Mouse (Mus musculus) kidney, adult 9 months (tissue): ENCODE measurements around the gene Zcwpw1.

Source experiments
- DNase-seq: peaks from one replicate; pipeline ENCODE4 v3.0.0; 2022

The Zcwpw1 gene

DNA sequence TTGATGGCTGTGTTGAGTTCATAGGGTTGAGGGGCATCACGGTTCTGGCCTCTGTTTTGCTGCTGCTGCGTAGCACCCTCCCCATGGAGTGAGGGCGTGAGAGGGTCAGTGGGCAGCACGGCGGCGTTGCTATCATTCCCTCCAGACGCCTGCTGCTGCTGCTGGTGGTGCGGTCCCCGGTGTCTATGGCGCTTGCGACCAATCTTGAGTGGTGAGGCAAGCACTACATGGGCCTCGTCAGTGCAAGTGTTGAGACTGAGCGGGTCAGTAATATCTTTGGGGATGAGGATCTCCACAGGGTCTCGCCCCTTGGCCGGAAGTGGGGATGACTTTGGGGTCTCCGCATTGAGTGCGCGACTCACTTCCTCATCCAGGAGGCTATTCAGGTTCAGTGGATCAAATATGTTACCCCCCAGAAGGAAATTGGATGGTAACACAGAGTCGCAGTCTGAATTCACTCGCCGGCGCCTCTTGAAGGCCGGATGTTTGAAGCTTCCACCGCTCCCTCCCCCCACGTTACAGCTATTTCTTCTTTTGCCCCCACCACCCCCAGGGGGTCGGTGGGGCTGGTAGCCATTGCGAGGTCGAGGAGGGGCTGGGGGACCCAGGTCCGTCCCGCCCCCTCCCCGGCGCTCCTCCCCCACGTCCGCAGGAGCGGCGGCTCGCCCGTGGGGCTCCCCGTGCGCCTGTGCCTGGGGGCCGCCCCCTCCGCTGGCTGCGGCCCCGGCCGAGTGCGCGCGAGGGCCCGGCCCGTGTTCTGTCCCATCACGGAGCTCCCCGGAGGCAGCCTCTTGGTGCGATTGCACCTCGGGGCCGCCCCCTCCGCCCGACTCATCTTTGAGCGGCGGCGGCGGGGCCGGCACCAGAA, 2.2 kb upstream of the Zcwpw1 start:
- DNase-seq: peak; percentile 50

- DNase-seq: peak; percentile 100
These were observed 1.3 kb upstream of the Zcwpw1 start for GRCm38 (mm10) chr5:137786109-137786942.

- peak; percentile 47 for DNase-seq
These were observed 573 bp downstream of the Zcwpw1 start for GRCm38 (mm10) chr5:137788171-137788570.

- DNase-seq: no peak
These were observed 1.4 kb downstream of the Zcwpw1 start for GRCm38 (mm10) chr5:137788946-137789531.

GRCm38 (mm10) chr5:137791553-137791952, 4.0 kb downstream of the Zcwpw1 start:
- DNase-seq: no peak

DNA sequence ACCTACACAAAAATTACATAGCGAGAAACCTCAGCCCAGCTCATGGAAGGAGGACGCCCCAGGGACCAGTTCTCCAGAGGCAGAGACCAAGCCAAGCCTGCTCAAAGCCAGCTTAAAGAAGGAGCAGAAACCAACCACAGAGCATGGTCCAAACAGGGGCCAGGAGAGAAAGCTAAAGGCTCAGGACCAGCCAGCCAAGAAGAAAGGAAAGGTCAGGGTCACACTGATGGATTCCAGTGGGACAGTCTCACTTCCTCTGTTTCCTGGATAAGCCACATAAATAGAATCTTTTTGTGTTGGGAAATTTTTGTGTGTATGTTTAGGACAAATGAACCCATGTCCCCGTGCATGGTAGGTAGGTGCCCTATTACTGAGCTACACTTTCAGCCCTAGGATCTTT, 9.0 kb downstream of the Zcwpw1 start:
- no peak for DNase-seq

GRCm38 (mm10) chr5:137800917-137801316, 13.3 kb downstream of the Zcwpw1 start:
- DNase-seq: no peak

- DNase-seq: no peak
These were observed 18.6 kb downstream of the Zcwpw1 start for GRCm38 (mm10) chr5:137806158-137806557.

DNA sequence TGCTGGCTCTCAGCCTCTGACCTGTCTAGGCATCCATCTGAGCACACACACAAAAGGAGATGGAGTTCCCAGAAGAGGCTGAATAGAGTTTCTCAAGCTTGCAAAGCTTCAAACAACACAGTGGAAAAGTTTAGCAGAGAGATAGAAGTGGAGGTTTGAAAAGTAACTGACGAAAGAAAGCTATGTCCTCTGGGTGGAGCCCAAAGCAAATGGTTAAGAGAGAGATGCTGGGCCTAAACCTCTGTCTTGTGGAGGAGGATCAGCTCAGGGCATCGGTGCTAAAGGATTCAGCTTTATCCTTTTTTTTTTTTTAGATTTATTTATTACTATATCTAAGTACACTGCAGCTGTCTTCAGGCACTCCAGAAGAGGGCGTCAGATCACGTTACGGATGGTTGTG, 20.7 kb downstream of the Zcwpw1 start:
- no peak for DNase-seq

- DNase-seq: no peak
These were observed 30.0 kb downstream of the Zcwpw1 start for GRCm38 (mm10) chr5:137817466-137818222.

DNA sequence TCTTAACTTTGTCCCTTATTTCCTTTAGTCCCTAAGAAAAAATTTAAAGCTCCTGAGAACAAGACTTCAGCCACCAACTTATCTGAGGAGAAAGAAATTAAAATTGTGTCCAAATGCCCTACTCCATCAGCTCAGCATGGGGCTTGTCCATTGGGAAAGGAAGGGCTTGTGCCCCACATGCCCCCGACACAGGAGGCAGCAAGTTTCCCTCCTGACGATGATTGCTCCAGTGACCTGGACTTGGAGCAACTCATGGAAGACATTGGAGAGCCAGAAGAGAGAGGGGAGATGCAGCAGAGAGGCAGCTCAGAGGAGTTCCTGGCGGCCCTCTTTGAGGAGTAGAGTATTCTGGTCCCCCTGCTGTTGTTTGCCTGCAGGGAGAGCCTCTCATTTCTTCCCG, 34.5 kb downstream of the Zcwpw1 start:
- no peak for DNase-seq

DNA sequence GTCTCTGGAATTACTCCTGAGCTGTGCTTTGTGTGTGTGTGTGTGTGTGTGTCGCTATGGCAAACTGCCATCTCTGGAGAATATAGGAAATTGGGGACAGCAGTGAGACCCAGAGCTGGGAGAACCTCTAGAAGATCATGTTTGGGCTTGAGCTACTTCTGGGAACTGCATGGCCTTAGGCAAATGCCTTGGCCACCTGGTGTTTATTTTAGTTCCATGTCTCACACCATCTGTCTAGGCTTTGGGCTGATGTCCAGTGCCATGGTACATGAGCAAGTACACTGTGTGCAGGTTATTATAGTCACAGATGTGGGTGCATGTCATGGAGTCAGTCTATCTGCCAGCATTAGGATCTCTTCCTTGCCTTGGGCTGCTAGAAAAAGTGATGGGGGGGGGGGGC, 35.0 kb downstream of the Zcwpw1 start:
- DNase-seq: no peak

DNA sequence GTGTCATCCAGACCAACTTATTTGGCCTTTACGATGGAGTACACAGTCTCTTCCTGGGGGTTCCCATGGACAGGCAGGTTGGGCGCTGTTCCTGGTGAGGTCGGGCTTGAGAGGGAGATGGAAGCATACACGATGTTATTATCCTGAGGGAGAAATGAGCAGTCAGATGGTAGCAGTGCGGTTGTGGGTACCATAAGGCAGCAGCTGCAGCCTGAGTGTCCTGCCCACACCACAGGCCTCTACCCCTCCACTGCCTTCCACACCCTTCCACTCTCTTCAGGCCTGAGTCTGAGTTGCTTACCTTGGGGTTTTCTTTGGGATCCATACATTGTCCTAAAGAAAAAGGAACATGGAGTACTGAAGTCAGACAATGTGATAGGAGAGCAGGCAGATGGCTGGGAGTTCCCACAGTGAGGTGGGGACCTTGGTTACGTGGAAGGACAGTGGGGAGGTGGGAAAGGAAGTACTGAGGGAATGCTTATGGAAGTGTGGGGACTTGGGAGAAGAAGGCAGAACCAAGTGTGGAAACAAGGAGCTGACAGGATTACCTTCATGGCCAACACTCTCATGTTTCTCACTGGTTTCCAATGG, 36.0 kb downstream of the Zcwpw1 start:
- DNase-seq: no peak

DNA sequence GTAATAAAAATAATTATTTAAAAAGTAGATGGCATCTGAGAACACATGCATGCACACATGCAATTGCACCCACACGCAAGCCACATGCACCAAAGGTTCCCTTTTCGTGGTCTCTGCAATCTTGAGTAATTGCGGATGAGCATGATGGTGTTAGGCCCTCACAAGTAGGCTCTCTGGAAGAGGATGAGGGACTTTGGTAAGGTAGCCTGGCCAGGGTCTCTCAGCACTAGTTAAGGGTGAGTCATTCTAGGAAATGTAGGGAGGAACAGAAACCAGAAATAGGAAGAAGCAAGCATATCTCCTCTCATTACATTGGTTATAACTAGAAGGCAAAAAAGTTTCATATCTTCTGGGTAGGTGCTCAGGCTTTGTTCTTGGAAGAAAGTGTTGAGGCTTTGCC, 37.4 kb downstream of the Zcwpw1 start:
- no peak for DNase-seq

DNA sequence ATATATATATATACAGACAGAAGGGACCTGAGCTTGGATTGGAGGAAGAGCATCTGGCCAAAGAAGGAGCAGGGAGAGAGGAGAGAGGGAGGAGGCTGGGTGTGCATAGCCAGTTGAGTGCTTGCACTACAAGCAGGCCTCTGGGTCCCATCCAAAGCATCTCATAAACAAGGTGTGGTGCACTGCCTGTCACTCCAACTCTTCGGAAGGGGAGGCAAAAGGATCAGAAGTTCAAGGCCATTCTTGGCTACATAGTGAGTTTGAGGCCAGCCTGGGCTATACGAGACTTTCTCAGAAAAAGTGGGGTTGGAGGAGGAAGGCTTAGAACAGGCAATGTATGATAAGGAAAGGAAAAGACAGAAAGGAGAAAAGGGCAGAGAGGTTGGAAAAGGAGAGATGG, 38.4 kb downstream of the Zcwpw1 start:
- DNase-seq: no peak

DNA sequence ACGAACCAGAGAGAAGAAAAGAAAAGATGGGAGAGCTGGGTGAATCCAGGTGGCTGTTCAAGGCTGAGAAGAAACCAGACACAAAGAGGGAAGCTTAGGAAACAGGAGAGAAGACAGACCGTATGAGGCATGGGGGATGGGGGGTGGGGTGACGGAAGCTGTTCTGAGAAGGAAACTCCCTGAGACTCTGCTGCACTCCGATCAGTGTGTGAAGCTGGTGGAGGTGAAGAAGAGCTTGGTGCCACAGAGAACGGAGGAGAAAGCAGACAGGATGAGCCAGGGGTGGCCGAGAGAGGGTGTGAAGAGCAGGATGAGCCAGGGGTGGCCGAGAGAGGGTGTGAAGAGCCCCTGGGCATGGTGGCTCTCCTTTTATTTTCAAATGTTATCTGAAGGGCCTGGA, 38.8 kb downstream of the Zcwpw1 start:
- no peak for DNase-seq

- no peak for DNase-seq
These were observed 41.1 kb downstream of the Zcwpw1 start for GRCm38 (mm10) chr5:137828694-137829093.

DNA sequence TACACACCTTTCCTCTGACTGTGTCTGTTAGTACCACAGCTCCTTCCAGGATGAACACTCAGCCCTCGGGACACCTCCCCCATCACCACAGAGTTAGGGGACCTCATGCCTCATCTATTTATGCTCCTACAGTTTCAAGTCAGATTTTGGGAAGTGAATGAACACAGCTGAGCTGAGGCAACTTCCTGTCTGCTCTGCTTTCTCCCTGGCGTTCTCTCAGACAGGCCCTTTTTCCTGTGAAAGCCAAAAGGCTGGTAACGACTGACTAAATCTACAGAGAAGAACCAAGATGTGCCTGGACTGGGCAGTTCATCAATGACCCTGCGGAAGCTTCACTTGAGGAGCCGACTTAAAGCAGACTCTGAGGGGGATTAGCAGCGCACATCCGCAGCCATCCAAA, 42.6 kb downstream of the Zcwpw1 start:
- no peak for DNase-seq

GRCm38 (mm10) chr5:137831106-137831505, 43.5 kb downstream of the Zcwpw1 start:
- DNase-seq: no peak

- no peak for DNase-seq
These were observed 43.9 kb downstream of the Zcwpw1 start for GRCm38 (mm10) chr5:137831506-137831905.

DNA sequence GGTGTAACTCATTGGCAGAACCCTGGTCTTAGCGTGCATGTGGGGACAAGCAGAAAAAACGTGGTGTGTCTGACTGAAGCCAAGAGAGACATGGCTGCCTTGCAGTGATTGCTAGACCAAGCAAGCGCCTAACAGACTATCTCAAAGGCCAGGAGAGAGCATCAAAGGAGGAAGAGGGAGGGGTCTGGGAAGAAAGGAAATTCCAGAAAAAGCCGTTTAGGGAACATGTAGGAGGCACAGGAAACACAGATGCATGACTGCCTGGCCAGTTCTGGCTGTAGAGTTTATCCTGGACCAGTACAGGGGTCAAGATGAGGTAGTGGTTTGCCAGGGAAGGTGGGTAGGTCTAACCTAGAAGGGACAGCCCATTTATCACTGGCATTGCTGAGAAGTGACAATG, 45.9 kb downstream of the Zcwpw1 start:
- no peak for DNase-seq

DNA sequence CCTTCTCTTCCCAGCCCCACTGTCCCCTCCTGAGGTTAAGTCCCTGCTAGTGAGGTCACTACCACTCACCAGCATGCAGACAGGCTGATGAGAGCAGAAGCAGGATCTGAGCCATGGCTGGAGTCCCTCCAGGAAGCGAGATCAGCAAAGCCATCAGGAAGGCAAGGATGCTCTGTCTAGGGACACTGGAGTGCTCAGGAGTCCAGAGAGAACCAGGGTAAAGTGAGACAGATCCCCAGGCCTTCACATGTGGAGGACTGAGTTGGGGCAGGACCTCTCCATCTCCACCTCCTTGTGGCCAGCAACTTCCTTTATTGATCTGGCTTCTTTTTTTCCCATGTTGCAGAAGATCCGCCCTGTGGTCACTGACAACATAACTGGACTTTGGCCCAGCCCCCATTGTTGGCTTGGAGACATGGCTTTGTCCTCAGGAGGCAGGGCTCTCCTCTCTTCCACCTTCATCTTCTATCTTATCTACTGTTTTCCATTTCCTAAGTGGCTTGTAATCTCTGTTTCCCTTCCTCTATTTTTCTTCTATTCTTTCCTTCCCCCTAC, 48.4 kb downstream of the Zcwpw1 start, which contains the start of gene Pilra:
Pilra (minus strand) TSS at position 316 of the 555 bp plus-strand sequence.
- peak; percentile 12 for DNase-seq
